Mouse (Mus musculus) spleen, adult 2 months (tissue): Measurements from ENCODE around the gene C1qtnf5. TPM values are rescaled to one million over a fixed set of nuclear protein-coding genes. Genes with fewer than 3 reads are reported as not detected.

ENCODE experiments used
- DNase-seq, 2 experiments: peaks; one replicate each; pipeline versions ENCODE4 v3.0.0 to v3.0.0-alpha.2; 2012 to 2021; ENCODE audit warnings: low spot score in 2 of 2, low read depth in 1 of 2
- H3K27ac ChIP-seq: fragments of 200-500 bp; 2 replicates; pipeline ENCODE4 v1.5.1; 2012; ENCODE audit warnings: low read length, inconsistent platforms; ENCODE audit not compliant: insufficient read depth
- H3K27me3 ChIP-seq: fragments of 200-500 bp; 2 replicates; pipeline ENCODE4 v1.6.1; 2012; ENCODE audit warnings: mild to moderate bottlenecking, moderate library complexity, low read length, inconsistent platforms; ENCODE audit not compliant: control insufficient read depth, insufficient read depth
- H3K36me3 ChIP-seq: fragments of 200-500 bp; 2 replicates; pipeline ENCODE4 v1.6.1; 2012; ENCODE audit warnings: mild to moderate bottlenecking, low read length, inconsistent platforms; ENCODE audit not compliant: control insufficient read depth, insufficient read depth
- H3K4me1 ChIP-seq: fragments of 200-500 bp; 2 replicates; pipeline ENCODE4 v1.6.1; 2011; ENCODE audit warnings: inconsistent platforms; ENCODE audit not compliant: control insufficient read depth, insufficient read depth, insufficient read length
- H3K4me3 ChIP-seq: fragments of 200-500 bp; 2 replicates; pipeline ENCODE4 v1.5.1; 2011; ENCODE audit warnings: mild to moderate bottlenecking, inconsistent platforms; ENCODE audit not compliant: insufficient read depth, insufficient read length; ENCODE audit errors: extremely low read depth
- CTCF ChIP-seq: fragments of 200-500 bp; IDR thresholded peaks from 2 replicates; pipeline ENCODE4 v1.5.1; 2011; ENCODE audit warnings: mild to moderate bottlenecking, inconsistent platforms; ENCODE audit not compliant: insufficient read depth, insufficient read length, insufficient replicate concordance; ENCODE audit errors: extremely low read depth
- POLR2A ChIP-seq: fragments of 200-500 bp; IDR thresholded peaks from 2 replicates; pipeline ENCODE4 v1.6.1; 2011; ENCODE audit warnings: low read depth, low read length, inconsistent platforms
- WGBS: fragments of 180-500 bp; shearing (Covaris S2); methylation state at CpG from one replicate; pipeline ENCODE4 v1.1.7; 2018; 5-methylcytosine and 5-hydroxymethylcytosine counted together
- polyA plus RNA-seq: library from polyadenylated mRNA; depleted of rRNA; stranded (reverse); fragments of >200 nt; gene quantifications from 2 replicates; pipeline ENCODE4 v1.2.3, GENCODE M21; 2012; rRNA removed

Gene C1qtnf5
- polyA plus RNA-seq, 1 experiment: 8.2 TPM

GRCm38 (mm10) chr9:44135731-44136411 is 28.8 kb downstream of the C1qtnf5 start:
- H3K4me1 ChIP-seq: peaks cover 6% of the 10 kb centered on the region; the same call in 1 of the 2 replicates
- DNase-seq: no peak
- 65% methylated on average over 7 of the region's 7 CpGs for WGBS
- peaks cover 9% of the 10 kb centered on the region for H3K27me3 ChIP-seq
- H3K36me3 ChIP-seq: no peaks in the 10 kb centered on the region
- no peak overlapping the region for H3K4me3 ChIP-seq
- TF ChIP-seq CTCF (no peak), POLR2A (no peak)
- no peak overlapping the region for H3K27ac ChIP-seq

- 15% methylated on average over 4 of the region's 4 CpGs for WGBS
- no peak overlapping the region for H3K4me3 ChIP-seq
- DNase-seq: no peak
- peaks cover 9% of the 10 kb centered on the region for H3K27me3 ChIP-seq
- H3K4me1 ChIP-seq: peaks cover 4% of the 10 kb centered on the region; the same call in 1 of the 2 replicates
- TF ChIP-seq CTCF (no peak), POLR2A (no peak)
- peaks cover 2% of the 10 kb centered on the region; the same call in 1 of the 2 replicates for H3K36me3 ChIP-seq
- no peak overlapping the region for H3K27ac ChIP-seq
Measured at GRCm38 (mm10) chr9:44137846-44138245, 30.8 kb downstream of the C1qtnf5 start.

- DNase-seq: no peak
- TF ChIP-seq POLR2A: no peak
- TF ChIP-seq CTCF: no peak
- Histone ChIP-seq H3K4me3 (no peak overlapping the region), H3K27ac (no peak overlapping the region), H3K4me1 (no peaks in the 10 kb centered on the region), H3K27me3 (no peaks in the 10 kb centered on the region), H3K36me3 (peaks cover 17% of the 10 kb centered on the region)
- WGBS: 87% methylated on average over 5 of the region's 5 CpGs
Measured at GRCm38 (mm10) chr9:44141951-44142350, 34.9 kb downstream of the C1qtnf5 start.

GRCm38 (mm10) chr9:44143421-44143820 is 36.4 kb downstream of the C1qtnf5 start:
- Histone ChIP-seq H3K27me3 (no peaks in the 10 kb centered on the region), H3K27ac (no peak overlapping the region), H3K36me3 (peaks cover 17% of the 10 kb centered on the region), H3K4me1 (no peaks in the 10 kb centered on the region), H3K4me3 (no peak overlapping the region)
- no peak for DNase-seq
- WGBS: 90% methylated on average over 5 of the region's 5 CpGs
- TF ChIP-seq CTCF (no peak), POLR2A (no peak)

- 65% methylated on average over 6 of the region's 8 CpGs for WGBS
- H3K27me3 ChIP-seq: no peaks in the 10 kb centered on the region
- peaks cover 20% of the 10 kb centered on the region for H3K36me3 ChIP-seq
- TF ChIP-seq CTCF (no peak), POLR2A (no peak)
- no peak overlapping the region for H3K27ac ChIP-seq
- no peak for DNase-seq
- H3K4me3 ChIP-seq: no peak overlapping the region
- H3K4me1 ChIP-seq: no peaks in the 10 kb centered on the region
Measured at GRCm38 (mm10) chr9:44144023-44144717, 37.1 kb downstream of the C1qtnf5 start.

GRCm38 (mm10) chr9:44144718-44145060 is 37.6 kb downstream of the C1qtnf5 start:
- Histone ChIP-seq H3K4me3 (no peak overlapping the region), H3K4me1 (no peaks in the 10 kb centered on the region), H3K27me3 (no peaks in the 10 kb centered on the region), H3K36me3 (peaks cover 24% of the 10 kb centered on the region), H3K27ac (no peak overlapping the region)
- TF ChIP-seq POLR2A (no peak), CTCF (no peak)
- DNase-seq: no peak

GRCm38 (mm10) chr9:44147290-44147689 is 40.2 kb downstream of the C1qtnf5 start:
- WGBS: 61% methylated on average over 3 of the region's 3 CpGs
- DNase-seq: no peak

More at GRCm38 (mm10) chr9:44147290-44147689, 40.2 kb downstream of the C1qtnf5 start:
- TF ChIP-seq POLR2A: no peak
- no peak for TF ChIP-seq CTCF
- H3K27me3 ChIP-seq: no peaks in the 10 kb centered on the region
- no peak overlapping the region for H3K4me3 ChIP-seq
- no peak overlapping the region for H3K27ac ChIP-seq
- H3K36me3 ChIP-seq: peaks cover 37% of the 10 kb centered on the region
- no peaks in the 10 kb centered on the region for H3K4me1 ChIP-seq

Other genes starting within 250 kb of the C1qtnf5 start
- 197 and 206 TPM in 2 replicates for gene Thy1, start 63.9 kb upstream of the C1qtnf5 start, polyA plus RNA-seq
- gene Usp2, start 40.2 kb upstream of the C1qtnf5 start, polyA plus RNA-seq: 0.65 and 0.69 TPM in 2 replicates
- 0.02 and 0.06 TPM in 2 replicates for gene Mfrp, start 5.5 kb upstream of the C1qtnf5 start, polyA plus RNA-seq
- gene Gm49380, start 6.3 kb downstream of the C1qtnf5 start, polyA plus RNA-seq: 0.05 TPM in 1 of 2 replicates, not detected in the other
- 21.3 and 27.1 TPM in 2 replicates for gene Rnf26, start 6.3 kb downstream of the C1qtnf5 start, polyA plus RNA-seq
- 12.7 and 13.9 TPM in 2 replicates for gene Mcam, start 27.2 kb downstream of the C1qtnf5 start, polyA plus RNA-seq
- gene Cbl, start 126.8 kb downstream of the C1qtnf5 start, polyA plus RNA-seq: 16.1 and 20.3 TPM in 2 replicates
- gene Ccdc153, start 133.4 kb downstream of the C1qtnf5 start, polyA plus RNA-seq: not detected in 2 replicates
- 0.07 and 0.08 TPM in 2 replicates for gene Pdzd3, start 144.2 kb downstream of the C1qtnf5 start, polyA plus RNA-seq
- 8.4 and 10.7 TPM in 2 replicates for gene Nlrx1, start 161.4 kb downstream of the C1qtnf5 start, polyA plus RNA-seq
- gene Abcg4, start 181.4 kb downstream of the C1qtnf5 start, polyA plus RNA-seq: 12.3 and 22.3 TPM in 2 replicates
- 24.7 and 25.2 TPM in 2 replicates for gene Hinfp, start 198.4 kb downstream of the C1qtnf5 start, polyA plus RNA-seq
- 28.0 and 38.5 TPM in 2 replicates for gene C2cd2l, start 213.0 kb downstream of the C1qtnf5 start, polyA plus RNA-seq
- 24.0 and 25.2 TPM in 2 replicates for gene Dpagt1, start 218.8 kb downstream of the C1qtnf5 start, polyA plus RNA-seq
- gene H2afx, start 227.4 kb downstream of the C1qtnf5 start, polyA plus RNA-seq: 117 and 258 TPM in 2 replicates
- 121 and 147 TPM in 2 replicates for gene Hmbs, start 237.0 kb downstream of the C1qtnf5 start, polyA plus RNA-seq